Mouse (Mus musculus) CH12.LX (cell line): ENCODE data around the gene Rpn1. TPM values are rescaled to one million over a fixed set of nuclear protein-coding genes. Genes with fewer than 3 reads are reported as not detected.

Experiments used
- DNase-seq: peaks from one replicate; pipeline ENCODE4 v3.0.0-alpha.2; 2013; ENCODE audit errors: extremely low read depth
- H3K27ac ChIP-seq: 2 replicates; pipeline ENCODE4 v1.5.1; 2012; ENCODE audit warnings: low read depth, mild to moderate bottlenecking, control low read depth, moderate library complexity; ENCODE audit not compliant: insufficient read depth
- H3K27me3 ChIP-seq: replicated peaks from 2 replicates; pipeline ENCODE3; 2012; ENCODE audit warnings: inconsistent platforms
- H3K36me3 ChIP-seq, 2 experiments: replicated peaks in 1 of 2; 2 replicates each; pipeline versions ENCODE3 to v1.6.1; 2012; ENCODE audit warnings: inconsistent platforms in 1 of 2, low read length in 1 of 2, mild to moderate bottlenecking in 1 of 2, mixed read lengths in 1 of 2, moderate library complexity in 1 of 2; ENCODE audit not compliant: control insufficient read depth in 1 of 2, insufficient read depth in 1 of 2
- H3K4me1 ChIP-seq, 2 experiments: 2 replicates each; pipeline ENCODE4 v1.6.1; 2012; ENCODE audit warnings: inconsistent platforms in 1 of 2, moderate library complexity in 1 of 2; ENCODE audit not compliant: insufficient read depth in 2 of 2, control insufficient read depth in 1 of 2
- H3K4me2 ChIP-seq: 2 replicates; pipeline ENCODE4 v1.6.1; 2012; ENCODE audit warnings: low read depth, mild to moderate bottlenecking, control low read depth; ENCODE audit not compliant: poor library complexity, insufficient read depth, severe bottlenecking
- H3K4me3 ChIP-seq, 3 experiments: fragments of 150-350 bp in 1 of 3; sonication (generic) in 1 of 3; replicated peaks in 1 of 3; 2 replicates each; pipeline versions ENCODE3 to v1.5.1; 2011 to 2012; ENCODE audit warnings: low read depth in 2 of 3, low read length in 2 of 3, mild to moderate bottlenecking in 2 of 3, moderate library complexity in 2 of 3, control low read depth in 1 of 3, improper control_type of control experiment in 1 of 3, inconsistent platforms in 1 of 3, mixed read lengths in 1 of 3; ENCODE audit not compliant: poor library complexity in 1 of 3
- H3K79me2 ChIP-seq: replicated peaks from 2 replicates; pipeline ENCODE4 v1.6.1; 2012; ENCODE audit warnings: mild to moderate bottlenecking, moderate library complexity; ENCODE audit not compliant: control insufficient read depth, poor library complexity, insufficient read depth, severe bottlenecking; ENCODE audit errors: extremely low read depth
- H3K9ac ChIP-seq: 2 replicates; pipeline ENCODE4 v1.6.1; 2012; ENCODE audit warnings: low read depth, mild to moderate bottlenecking, control low read depth, moderate library complexity; ENCODE audit not compliant: insufficient read depth
- H3K9me3 ChIP-seq: replicated peaks from 2 replicates; pipeline ENCODE3; 2012; ENCODE audit warnings: low read length, inconsistent platforms, mixed read lengths
- BHLHE40 ChIP-seq: IDR thresholded peaks from 2 replicates; pipeline ENCODE4 v1.6.1; 2011; ENCODE audit warnings: mild to moderate bottlenecking, low read depth, low read length, improper control_type of control experiment
- CTCF ChIP-seq, 2 experiments: IDR thresholded peaks in 1 of 2; conservative IDR thresholded peaks in 1 of 2; 2 replicates each; pipeline ENCODE4 v1.5.1; 2011 to 2012; ENCODE audit warnings: low read depth in 2 of 2, low read length in 2 of 2, improper control_type of control experiment in 1 of 2, inconsistent platforms in 1 of 2, mild to moderate bottlenecking in 1 of 2, moderate library complexity in 1 of 2
- E2F4 ChIP-seq: IDR thresholded peaks from 2 replicates; pipeline ENCODE4 v1.6.1; 2011; ENCODE audit warnings: low read depth, low read length, improper control_type of control experiment; ENCODE audit not compliant: insufficient replicate concordance
- ELF1 ChIP-seq: IDR thresholded peaks from 2 replicates; pipeline ENCODE4 v1.6.1; 2014; ENCODE audit warnings: low read depth, mild to moderate bottlenecking, inconsistent platforms, low read length, improper control_type of control experiment
- EP300 ChIP-seq: IDR thresholded peaks from 2 replicates; pipeline ENCODE4 v1.6.1; 2011; ENCODE audit warnings: low read length, improper control_type of control experiment
- ETS1 ChIP-seq: conservative IDR thresholded peaks from 2 replicates; pipeline ENCODE4 v1.6.1; 2012; ENCODE audit warnings: low read depth, mild to moderate bottlenecking, inconsistent platforms, low read length, improper control_type of control experiment, moderate library complexity
- IRF4 ChIP-seq: IDR thresholded peaks from 2 replicates; pipeline ENCODE4 v1.6.1; 2014; ENCODE audit warnings: low read depth, mild to moderate bottlenecking, inconsistent platforms, low read length, improper control_type of control experiment
- JUN ChIP-seq: IDR thresholded peaks from 2 replicates; pipeline ENCODE4 v1.6.1; 2011; ENCODE audit warnings: low read depth, mild to moderate bottlenecking, low read length, improper control_type of control experiment, moderate library complexity; ENCODE audit not compliant: insufficient read depth
- JUND ChIP-seq: conservative IDR thresholded peaks from 2 replicates; pipeline ENCODE4 v1.6.1; 2011; ENCODE audit warnings: low read depth, low read length, improper control_type of control experiment
- KAT2A ChIP-seq: IDR thresholded peaks from 2 replicates; pipeline ENCODE4 v1.6.1; 2012; ENCODE audit warnings: low read length, improper control_type of control experiment, inconsistent platforms; ENCODE audit not compliant: insufficient replicate concordance
- MAFK ChIP-seq: IDR thresholded peaks from 2 replicates; pipeline ENCODE4 v1.6.1; 2011; ENCODE audit warnings: low read length, improper control_type of control experiment; ENCODE audit not compliant: insufficient replicate concordance
- MAX ChIP-seq: IDR thresholded peaks from 2 replicates; pipeline ENCODE4 v1.6.1; 2011; ENCODE audit warnings: low read length, improper control_type of control experiment
- MAZ ChIP-seq: IDR thresholded peaks from 2 replicates; pipeline ENCODE4 v1.6.1; 2012; ENCODE audit warnings: low read depth, mild to moderate bottlenecking, inconsistent platforms, low read length, improper control_type of control experiment, moderate library complexity
- MXI1 ChIP-seq: IDR thresholded peaks from 2 replicates; pipeline ENCODE4 v1.6.1; 2011; ENCODE audit warnings: mild to moderate bottlenecking, low read depth, low read length, improper control_type of control experiment
- NELFE ChIP-seq: IDR thresholded peaks from 2 replicates; pipeline ENCODE4 v1.6.1; 2011; ENCODE audit warnings: low read depth, low read length, improper control_type of control experiment
- NRF1 ChIP-seq: IDR thresholded peaks from 2 replicates; pipeline ENCODE4 v1.6.1; 2014; ENCODE audit warnings: low read depth, mild to moderate bottlenecking, inconsistent platforms, low read length, improper control_type of control experiment, moderate library complexity
- PAX5 ChIP-seq: IDR thresholded peaks from 2 replicates; pipeline ENCODE4 v1.6.1; 2012; ENCODE audit warnings: low read length, inconsistent platforms, mixed read lengths
- POLR2A ChIP-seq: IDR thresholded peaks from 2 replicates; pipeline ENCODE4 v1.6.1; 2011; ENCODE audit warnings: low read depth, mild to moderate bottlenecking, improper control_type of control experiment, low read length
- RAD21 ChIP-seq: IDR thresholded peaks from 2 replicates; pipeline ENCODE4 v1.6.1; 2011; ENCODE audit warnings: low read depth, mild to moderate bottlenecking, low read length, improper control_type of control experiment, moderate library complexity
- RCOR1 ChIP-seq: conservative IDR thresholded peaks from 2 replicates; pipeline ENCODE4 v1.6.1; 2012; ENCODE audit warnings: low read depth, mild to moderate bottlenecking, inconsistent platforms, low read length, improper control_type of control experiment
- SMC3 ChIP-seq: IDR thresholded peaks from 2 replicates; pipeline ENCODE4 v1.6.1; 2011; ENCODE audit warnings: low read depth, low read length, improper control_type of control experiment
- TCF12 ChIP-seq: IDR thresholded peaks from 2 replicates; pipeline ENCODE4 v1.6.1; 2014; ENCODE audit warnings: low read depth, mild to moderate bottlenecking, inconsistent platforms, low read length, improper control_type of control experiment
- UBTF ChIP-seq: IDR thresholded peaks from 2 replicates; pipeline ENCODE4 v1.6.1; 2012; ENCODE audit warnings: low read depth, mild to moderate bottlenecking, inconsistent platforms, low read length, improper control_type of control experiment, moderate library complexity
- USF1 ChIP-seq: IDR thresholded peaks from 2 replicates; pipeline ENCODE4 v1.6.1; 2014; ENCODE audit warnings: low read depth, mild to moderate bottlenecking, inconsistent platforms, low read length, improper control_type of control experiment
- USF2 ChIP-seq: conservative IDR thresholded peaks from 2 replicates; pipeline ENCODE4 v1.6.1; 2011; ENCODE audit warnings: low read depth, low read length, improper control_type of control experiment
- ZC3H11A ChIP-seq: IDR thresholded peaks from 2 replicates; pipeline ENCODE4 v1.6.1; 2012; ENCODE audit warnings: low read depth, mild to moderate bottlenecking, inconsistent platforms, low read length, improper control_type of control experiment
- ZKSCAN1 ChIP-seq: IDR thresholded peaks from 2 replicates; pipeline ENCODE4 v1.6.1; 2012; ENCODE audit warnings: low read depth, inconsistent platforms, low read length, improper control_type of control experiment, borderline replicate concordance
- dilution Hi-C: fragments of 300-500 bp; cut with MboI; formaldehyde crosslinking; loops from 2 replicates; pipeline ENCODE4 v1.14.3; 2020; ENCODE audit warnings: low sequenced_read_pairs; ENCODE audit not compliant: extremely low pct_unique_long_range_greater_than_20kb, extremely low pct_ligation_motif_present
- in situ Hi-C: fragments of 300-500 bp; cut with MboI; formaldehyde crosslinking; loops from 3 replicates; pipeline ENCODE4 v1.14.3; 2019; ENCODE audit warnings: low sequenced_read_pairs, low pct_ligation_motif_present, low pct_unique_long_range_greater_than_20kb, mixed read lengths
- polyA plus RNA-seq: library from polyadenylated mRNA; unstranded; fragments of >175 nt; gene quantifications from 2 replicates; pipeline ENCODE4 v1.2.1, GENCODE M21; 2012; ENCODE audit warnings: low read depth; ENCODE audit not compliant: insufficient read length
- total RNA-seq, 2 experiments: library from RNA; depleted of rRNA; stranded (reverse); fragments of 300-350 nt in 1 of 2; fragments of >200 nt in 1 of 2; gene quantifications; 2 replicates each; pipeline ENCODE4 v1.2.3; 2012 to 2014

The Rpn1 gene
- total and polyA plus RNA-seq, 3 experiments, result 260 to 366 (median 339) TPM

DNA sequence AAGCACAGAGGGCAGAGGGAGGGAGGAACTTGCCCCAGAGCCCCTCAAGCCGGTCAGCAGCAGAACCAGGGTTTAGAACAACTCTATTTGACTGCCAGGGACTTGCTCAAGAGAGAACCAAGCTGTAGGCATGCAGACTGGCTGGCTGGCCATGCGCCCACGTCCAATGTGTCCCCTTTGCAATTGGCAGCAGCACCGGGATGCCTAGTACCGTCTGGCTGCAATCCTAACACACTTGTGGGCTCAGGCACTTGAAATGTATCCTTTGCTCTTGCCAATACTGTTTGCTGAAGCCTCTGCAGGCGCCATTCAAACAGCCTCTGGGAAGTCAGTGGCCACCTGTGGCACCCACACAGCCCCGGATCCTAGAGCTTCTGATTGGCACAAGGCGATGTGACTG is 56.0 kb downstream of the Rpn1 start:
- Histone ChIP-seq H3K9ac (no peak overlapping the region), H3K36me3 (no peaks in the 10 kb centered on the region), H3K4me2 (no peak overlapping the region), H3K4me3 (no peak overlapping the region), H3K4me1 (no peaks in the 10 kb centered on the region), H3K27me3 (peaks cover 13% of the 10 kb centered on the region), H3K27ac (no peak overlapping the region), H3K79me2 (no peaks in the 10 kb centered on the region), H3K9me3 (peaks cover 5% of the 10 kb centered on the region)
- dilution Hi-C loops (no loop called here), in situ Hi-C loops (no loop called here)
- TF ChIP-seq KAT2A (no peak), NELFE (no peak), USF1 (no peak), EP300 (no peak), MAFK (no peak), NRF1 (no peak), PAX5 (no peak), RAD21 (no peak), JUN (no peak), E2F4 (no peak), TCF12 (no peak), CTCF (conservative IDR thresholded peaks at IDR 0.05 in 1 of 2, IDR thresholded peaks at IDR 0.05 in 1 of 2; ENCODE audit: low read depth in 2 of 2, low read length in 2 of 2) (no peak), ETS1 (no peak), JUND (no peak), MAZ (no peak), POLR2A (no peak), RCOR1 (no peak), ZKSCAN1 (no peak), UBTF (no peak), BHLHE40 (no peak)
- DNase-seq, result no peak

DNA sequence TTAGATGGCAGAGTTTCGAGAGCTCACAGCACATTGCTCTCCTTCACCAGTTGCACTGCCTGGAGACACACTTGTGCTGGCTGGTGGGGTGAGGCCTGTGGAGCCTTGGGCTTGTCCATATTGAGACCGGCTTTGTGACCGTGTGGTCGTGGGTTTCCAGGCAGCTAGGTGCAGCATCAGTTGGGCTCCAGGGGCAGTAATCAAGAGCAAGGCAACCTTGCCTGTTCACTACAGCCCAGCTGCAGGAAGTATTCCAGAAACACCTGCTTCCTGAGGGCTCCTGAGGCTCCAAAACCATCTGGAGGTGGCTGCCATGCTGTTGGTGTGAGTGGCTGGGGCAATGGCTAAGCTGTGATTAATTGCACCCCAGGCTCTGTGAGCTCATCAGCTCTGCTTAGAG is 61.5 kb downstream of the Rpn1 start:
- no peaks in the 10 kb centered on the region for H3K4me1 ChIP-seq
- no peak overlapping the region for H3K9ac ChIP-seq
- peaks cover 25% of the 10 kb centered on the region for H3K27me3 ChIP-seq
- H3K79me2 ChIP-seq, result no peaks in the 10 kb centered on the region
- no peak overlapping the region for H3K27ac ChIP-seq
- DNase-seq, result no peak
- H3K9me3 ChIP-seq, result peaks cover 5% of the 10 kb centered on the region
- dilution Hi-C loops (no loop called here), in situ Hi-C loops (no loop called here)
- H3K4me3 ChIP-seq, result no peak overlapping the region
- no peak for TF ChIP-seq IRF4
- no peak for TF ChIP-seq USF2
- TF ChIP-seq ELF1, result no peak
- TF ChIP-seq NRF1, result no peak
- TF ChIP-seq MAX, result no peak
- TF ChIP-seq RAD21, result no peak
- no peak for TF ChIP-seq ZC3H11A
- TF ChIP-seq USF1, result no peak
- no peak for TF ChIP-seq MXI1
- no peak for TF ChIP-seq SMC3
- no peaks in the 10 kb centered on the region for H3K36me3 ChIP-seq
- H3K4me2 ChIP-seq, result no peak overlapping the region
